Mouse (Mus musculus) megakaryocyte, embryonic 14.5 days (primary cell): ENCODE results near the gene Ppp1r37.

Experiments used
- FLI1 ChIP-seq: IDR thresholded peaks from 2 replicates; pipeline ENCODE4 v1.6.1; 2012; ENCODE audit warnings: low read length, inconsistent platforms, mixed read lengths
- GATA1 ChIP-seq: IDR thresholded peaks from 3 replicates; pipeline ENCODE4 v1.6.1; 2012; ENCODE audit warnings: mixed read lengths, low read length, inconsistent platforms, borderline replicate concordance

GRCm38 (mm10) chr7:19567426-19567825, 4.5 kb upstream of the Ppp1r37 start:
- TF ChIP-seq GATA1 (no peak), FLI1 (no peak)
